Mouse (Mus musculus): ENCODE measurements around the gene Uhrf1.

Uhrf1 gene

DNA sequence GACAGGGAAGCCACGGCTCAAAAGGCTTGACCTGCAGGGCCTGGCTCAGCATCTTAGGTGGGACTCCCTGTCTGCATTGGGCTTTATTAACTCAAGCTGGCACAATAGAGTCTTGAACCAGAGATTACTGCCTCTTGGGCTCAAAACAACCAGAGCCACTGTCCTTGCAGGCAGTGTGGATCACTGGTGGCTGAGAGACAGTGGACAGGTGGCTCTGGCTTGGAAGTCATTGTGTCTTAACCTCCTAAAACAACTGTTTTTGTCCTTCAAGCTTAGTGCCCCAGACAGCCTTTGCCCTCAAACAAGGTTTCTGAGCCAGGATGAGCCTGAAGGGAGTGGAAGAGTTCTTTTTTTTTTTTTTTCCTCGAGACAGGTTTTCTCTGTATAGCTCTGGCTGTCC is 42.2 kb downstream of the Uhrf1 start:
- DNase-seq (ENCODE audit: low read depth, low spot score), result no peak

DNA sequence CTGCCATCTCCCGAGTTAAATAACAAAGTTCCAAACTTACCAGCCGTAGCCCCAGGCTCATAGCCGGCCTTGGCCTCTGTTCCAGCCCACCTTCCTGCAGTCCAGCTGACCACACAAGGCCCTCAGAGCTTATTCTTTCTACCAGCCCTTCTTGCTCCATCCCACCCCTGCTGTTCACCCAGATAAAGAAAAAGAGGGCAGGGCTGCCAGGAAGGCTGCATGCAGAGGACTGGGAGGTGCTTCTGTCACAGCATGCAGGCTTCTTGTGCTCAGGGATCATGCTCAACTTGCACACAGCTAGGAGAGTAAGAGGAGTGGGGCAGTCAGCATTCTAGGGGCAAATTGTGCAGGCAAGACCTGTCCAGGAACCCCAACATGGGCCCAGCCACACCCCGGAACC is 45.0 kb downstream of the Uhrf1 start:
- DNase-seq (ENCODE audit: low read depth, low spot score), result no peak

DNA sequence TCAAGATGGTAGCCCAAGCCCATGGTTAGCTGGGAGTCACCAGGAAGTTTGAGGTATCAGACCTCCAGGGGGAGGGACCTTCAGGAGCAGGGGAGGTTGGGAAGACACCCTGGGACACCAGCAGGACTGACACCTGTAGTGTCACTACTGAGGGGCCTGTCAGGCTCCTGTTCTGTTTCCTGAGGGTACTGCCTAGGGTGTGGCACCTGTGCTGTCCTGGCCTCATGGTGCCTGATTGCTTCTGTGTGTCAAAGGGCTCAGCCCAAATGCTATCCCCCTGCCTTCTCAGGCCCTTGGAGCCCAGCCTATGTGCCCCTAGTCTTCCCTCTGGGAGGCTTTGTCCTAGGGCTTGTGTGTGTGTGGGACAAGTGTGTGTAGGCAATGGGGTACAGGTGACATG is 45.5 kb downstream of the Uhrf1 start:
- no peak for DNase-seq (ENCODE audit: low read depth, low spot score)

DNA sequence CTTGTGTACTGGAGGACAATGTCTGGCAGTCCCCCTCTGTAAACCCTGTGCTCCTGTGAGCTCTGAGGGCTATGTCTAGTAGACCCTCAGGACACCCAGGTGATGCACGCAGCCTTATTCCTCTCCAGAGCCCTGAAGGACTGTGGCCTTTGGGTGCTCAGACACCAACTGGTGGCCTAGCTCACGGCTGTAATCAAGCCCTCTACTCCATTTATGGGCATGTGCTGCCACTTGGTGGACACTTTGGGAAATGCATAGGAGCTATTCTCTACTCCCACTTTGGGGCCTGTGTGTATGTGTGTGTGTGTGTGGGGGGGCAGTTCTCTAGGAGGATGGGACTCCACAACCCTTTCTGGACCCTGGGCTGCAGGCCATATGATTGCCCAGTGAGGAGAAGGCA is 47.6 kb downstream of the Uhrf1 start:
- DNase-seq (ENCODE audit: low read depth, low spot score), result peak; percentile 62

DNA sequence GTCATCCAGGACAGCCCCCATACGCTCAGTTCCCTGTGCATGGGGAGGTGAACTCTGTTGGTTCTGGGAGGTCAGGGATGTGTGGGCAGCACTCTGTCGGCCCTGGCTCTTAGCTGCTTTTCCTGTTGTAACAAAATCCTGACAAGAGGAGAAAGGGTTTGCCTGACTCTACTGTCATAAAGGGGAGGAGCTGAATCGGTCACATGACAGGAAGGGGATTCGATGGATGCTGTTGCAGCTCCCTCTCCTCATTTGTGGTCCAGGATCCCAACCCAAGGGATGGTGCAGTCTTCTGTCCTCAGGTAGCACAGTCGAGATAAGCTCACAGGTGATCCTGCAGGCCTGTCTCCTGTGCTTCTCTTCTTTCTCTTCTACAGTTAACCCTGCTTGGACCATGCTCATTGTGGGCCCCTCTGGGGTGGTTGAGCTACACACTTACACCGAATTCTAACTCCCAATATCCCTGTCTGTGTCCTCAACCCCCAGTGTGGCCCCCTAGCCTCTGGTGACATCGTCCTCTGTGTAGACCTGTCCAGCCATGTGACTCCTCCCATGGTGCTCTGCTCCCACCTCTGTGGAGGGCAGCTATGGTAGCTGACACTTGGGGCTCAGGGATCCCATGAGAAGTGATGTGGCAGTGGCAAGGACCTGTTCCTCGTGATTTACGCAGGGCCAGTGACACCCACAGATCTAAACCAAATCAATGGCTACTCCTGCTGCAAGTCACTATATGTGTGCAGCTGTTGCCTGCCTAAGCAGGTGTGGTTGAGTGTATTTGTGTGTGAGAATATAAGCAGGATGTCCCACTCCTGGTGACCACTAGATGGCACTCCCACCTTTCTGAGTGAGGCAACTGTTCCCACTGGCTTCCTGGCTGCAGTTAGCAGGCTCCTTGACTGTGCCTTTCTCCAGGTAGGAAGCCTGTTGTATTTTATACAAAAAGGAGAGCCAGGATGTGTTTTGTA is 54.1 kb downstream of the Uhrf1 start:
- peak; percentile 79 for DNase-seq (ENCODE audit: low read depth, low spot score)

DNA sequence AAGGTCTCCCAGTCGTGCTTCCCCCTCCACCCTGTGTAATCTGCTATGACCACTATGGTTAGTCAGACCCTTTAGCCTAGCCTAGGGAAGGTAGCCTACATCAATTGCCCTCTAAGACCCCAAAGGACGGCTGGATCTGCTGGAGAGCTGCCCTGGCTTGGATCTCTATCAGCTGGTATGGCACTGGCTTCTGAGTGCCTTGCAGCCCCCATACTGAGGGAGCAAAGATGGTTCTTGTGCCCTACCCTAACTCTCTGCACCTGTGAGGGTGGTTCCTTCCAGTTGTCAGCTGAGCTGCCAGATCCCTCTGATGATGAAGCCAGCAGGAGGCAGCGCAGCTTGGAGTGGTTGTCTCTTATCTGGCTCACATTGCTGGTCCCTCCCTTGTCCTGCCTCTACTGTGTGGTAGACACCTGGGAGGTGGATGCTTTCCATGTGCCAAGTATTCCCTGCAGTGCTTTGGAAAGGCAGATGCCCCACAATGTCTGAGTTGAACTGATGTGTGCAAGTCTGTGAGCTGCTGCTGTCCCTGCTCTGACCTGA is 56.1 kb downstream of the Uhrf1 start:
- no peak for DNase-seq (ENCODE audit: low read depth, low spot score)

DNA sequence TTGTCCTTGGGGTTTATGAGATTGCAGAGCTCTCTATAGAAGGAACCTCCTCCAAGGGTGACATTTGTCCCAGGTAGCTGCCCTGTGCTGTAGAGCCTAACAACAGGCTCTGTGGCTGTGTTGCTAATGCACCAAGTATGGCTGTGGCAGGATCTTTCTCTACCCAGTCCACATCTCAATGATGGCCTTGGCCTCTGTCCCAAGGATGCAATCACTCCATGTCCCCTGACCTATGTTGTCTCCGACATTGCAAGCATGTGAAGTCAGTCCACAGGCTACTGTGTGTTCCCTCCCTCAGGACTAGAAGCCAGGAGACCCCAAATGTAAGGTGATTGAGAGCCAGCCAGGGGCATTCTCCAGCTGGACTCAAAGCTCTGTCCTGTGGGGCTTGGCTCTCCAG is 56.7 kb downstream of the Uhrf1 start:
- DNase-seq (ENCODE audit: low read depth, low spot score), result no peak

DNA sequence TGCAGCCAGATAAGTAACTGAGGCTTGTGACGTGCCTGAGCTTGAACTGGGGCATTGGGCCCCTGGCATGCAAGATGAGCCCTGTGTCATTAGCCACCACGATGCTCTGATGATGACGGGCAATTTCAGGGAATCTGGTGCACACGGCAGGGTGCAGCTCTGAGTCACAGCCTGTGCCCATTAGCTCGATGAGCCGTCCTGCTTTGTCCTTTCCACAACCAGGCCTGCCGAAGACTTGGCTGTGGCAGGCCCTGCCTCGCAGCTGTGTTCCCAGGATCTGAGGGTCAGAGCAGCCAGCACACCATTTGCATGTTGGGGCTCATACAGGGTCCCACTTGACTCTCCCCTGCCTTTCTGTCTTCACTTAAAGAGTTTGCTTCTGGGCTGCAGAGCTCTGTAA is 57.3 kb downstream of the Uhrf1 start:
- peak; percentile 33 for DNase-seq (ENCODE audit: low read depth, low spot score)

DNA sequence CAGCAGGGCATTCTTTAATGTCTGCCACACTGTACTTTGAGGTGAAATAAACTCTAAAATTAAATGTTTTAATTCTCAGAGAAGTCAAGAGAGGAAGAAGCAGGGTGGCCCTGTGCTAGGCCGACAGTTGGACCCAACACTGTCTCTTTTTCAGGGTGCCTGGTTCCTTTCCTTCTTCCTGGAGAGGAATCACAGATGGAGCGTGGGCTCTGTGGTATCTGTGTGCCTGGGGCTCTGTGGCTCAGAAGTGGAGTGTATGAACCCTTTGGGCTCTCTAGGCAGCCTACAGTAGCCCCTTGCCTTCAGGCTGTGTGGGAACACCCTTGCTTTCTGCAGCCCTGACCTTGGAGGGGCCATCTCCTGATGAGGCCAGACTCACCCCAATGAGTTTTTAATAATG is 58.4 kb downstream of the Uhrf1 start:
- DNase-seq (ENCODE audit: low read depth, low spot score), result no peak

DNA sequence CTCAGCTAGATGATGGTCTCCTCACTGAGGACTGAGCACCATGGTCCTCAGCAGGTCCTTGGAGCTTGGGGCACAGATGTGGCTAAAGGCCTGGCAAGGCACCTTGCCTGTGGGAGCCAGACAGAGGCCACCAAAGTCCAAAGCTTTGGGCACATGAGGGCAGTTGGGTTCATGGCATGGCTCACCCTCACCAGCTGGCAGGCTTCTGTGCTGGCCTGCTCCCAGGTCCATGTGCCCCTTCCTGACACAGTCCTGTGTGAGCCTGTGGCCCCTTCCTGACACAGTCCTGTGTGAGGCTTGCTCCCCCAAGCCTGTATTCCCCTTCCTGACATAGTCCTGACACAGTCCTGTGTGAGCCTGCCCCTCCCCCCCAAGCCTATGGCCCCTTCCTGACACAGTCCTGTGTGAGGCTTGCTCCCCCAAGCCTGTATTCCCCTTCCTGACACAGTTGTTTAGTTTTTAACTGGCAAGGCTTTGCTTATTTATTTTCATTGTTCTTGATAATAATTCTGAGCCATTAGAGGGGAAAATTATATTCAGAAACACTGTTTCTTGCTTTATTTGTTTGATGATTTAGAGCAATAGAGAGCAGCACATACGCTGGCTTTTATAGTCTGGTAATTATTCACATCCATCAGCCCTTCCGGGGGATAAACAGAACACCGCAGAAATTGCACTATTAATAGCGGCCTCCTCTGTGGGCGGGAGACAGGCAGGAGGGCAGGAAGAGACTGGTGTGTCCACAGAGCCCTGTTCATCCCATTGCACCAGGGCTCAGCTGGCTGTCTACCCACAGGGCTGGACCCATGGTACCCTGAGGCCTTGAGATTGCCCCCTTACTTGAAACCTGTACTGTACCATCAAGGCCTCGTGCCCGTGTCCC is 62.9 kb downstream of the Uhrf1 start:
- DNase-seq (ENCODE audit: low read depth, low spot score), result no peak

DNA sequence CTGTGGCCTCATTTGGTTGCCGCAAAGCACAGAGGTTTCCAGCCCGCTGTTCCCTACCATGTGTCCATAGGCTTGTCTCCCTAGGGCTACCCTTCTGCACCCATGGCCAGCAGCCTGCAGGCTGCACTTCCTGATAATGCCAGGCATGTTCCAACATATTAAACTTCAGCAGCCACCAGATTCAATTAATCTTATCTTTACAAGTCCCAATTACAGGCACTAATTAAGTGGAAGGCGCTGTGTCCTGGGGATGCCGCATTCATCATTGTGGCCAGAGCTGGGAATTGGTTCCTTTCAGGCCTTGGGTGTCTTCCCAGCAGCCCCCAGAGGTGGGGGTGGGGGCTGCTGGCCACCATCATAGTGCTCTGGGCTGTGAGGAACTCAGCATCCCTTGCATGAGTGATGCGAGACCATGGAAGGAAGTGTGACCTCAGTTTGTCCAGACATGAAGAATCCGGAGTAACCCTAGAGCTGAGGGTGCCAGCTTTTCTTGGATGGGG is 65.2 kb downstream of the Uhrf1 start:
- no peak for DNase-seq (ENCODE audit: low read depth, low spot score)

DNA sequence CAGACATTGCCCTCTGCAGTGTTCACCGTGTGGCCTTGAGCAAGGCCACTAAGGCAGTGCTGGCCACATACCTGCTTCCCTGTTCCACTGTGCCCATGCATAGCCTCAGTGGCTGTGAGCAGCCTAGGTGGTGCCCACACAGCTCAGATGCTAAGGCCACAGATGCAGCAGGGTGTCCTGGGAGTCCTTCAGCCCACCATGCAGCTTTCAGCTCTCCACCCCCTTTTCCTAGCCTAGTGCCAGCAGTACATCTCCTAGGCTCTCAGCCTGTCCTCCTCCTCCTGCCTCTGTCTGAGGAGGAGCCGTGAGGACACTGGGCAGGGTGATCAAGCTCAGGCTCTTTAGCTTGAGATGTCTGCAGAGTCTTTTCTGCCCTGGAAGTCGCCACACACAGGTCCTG is 67.0 kb downstream of the Uhrf1 start:
- DNase-seq (ENCODE audit: low read depth, low spot score), result no peak

DNA sequence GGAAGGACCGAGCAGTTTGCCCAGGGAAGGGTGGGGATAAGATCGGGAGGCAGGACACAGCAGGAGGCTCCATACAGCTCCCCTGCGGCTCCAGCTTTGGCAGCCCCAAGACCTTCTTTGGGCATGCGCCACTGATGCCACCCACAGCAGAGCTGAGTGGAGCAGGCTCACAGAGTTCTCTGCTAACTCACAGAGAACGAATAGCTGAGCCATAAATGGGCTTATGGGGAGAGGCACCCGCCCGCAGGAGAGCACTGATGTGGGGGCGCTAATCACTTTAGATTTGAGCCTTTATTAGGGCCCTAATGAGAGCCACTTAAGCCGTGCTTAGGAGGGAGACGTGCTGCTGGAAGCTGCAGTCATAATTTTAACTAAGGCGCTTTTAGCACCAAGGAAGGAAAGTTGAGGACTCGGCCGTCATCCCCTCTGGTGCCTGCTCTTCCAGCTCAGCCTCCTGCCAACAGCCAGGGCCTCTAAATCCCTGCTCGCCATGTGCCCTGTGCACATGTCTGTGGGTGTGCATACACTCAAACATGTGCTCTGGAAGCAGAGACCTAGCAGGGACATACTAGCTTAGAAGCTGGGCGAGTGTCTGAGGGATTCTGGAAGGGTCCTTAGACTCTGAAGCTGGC is 68.0 kb downstream of the Uhrf1 start:
- no peak for DNase-seq (ENCODE audit: low read depth, low spot score)

DNA sequence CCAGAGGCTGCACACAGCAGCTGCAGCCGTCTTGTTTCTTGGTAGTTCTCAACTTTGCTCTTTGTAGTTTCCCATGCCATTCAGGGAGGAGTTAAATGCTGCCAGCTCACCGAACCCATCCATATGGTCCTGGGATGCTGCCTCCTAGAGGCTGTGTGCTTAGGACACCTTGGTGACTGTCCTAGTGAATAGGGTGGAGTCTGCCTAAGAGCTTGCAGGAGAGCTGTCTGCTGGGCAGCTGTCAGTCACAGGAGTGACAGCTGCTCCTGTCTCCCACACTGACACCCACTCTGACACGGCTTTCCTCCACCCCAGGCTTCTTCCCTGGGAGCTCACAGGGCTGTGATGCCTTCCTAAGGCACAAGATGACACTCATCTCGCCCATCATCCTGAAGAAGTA is 69.0 kb downstream of the Uhrf1 start:
- DNase-seq (ENCODE audit: low read depth, low spot score), result no peak

Measured in skeletal muscle tissue, adult 2 months (tissue).